Mouse (Mus musculus) intestine, embryonic 14.5 days (tissue): Measurements from ENCODE around the gene Actg2. TPM values are rescaled to one million over a fixed set of nuclear protein-coding genes. Genes with fewer than 3 reads are reported as not detected.

Experiments
- ATAC-seq: fragments of 200-750 bp; cut with Nextera tagmentation; replicated peaks from 2 replicates; pipeline ENCODE4 v1.8.0; 2017; ENCODE audit warnings: low read depth, moderate number of reproducible peaks, moderate TSS enrichment, moderate library complexity; ENCODE audit not compliant: low FRiP score, low TSS enrichment
- DNase-seq: peaks from one replicate; pipeline ENCODE4 v3.0.0-alpha.2; 2018; ENCODE audit warnings: low spot score
- H3K27ac ChIP-seq: fragments of 300-500 bp; sonication (generic); 2 replicates; pipeline ENCODE4 v1.5.1; 2014; ENCODE audit warnings: low read depth, mild to moderate bottlenecking, control low read depth
- H3K27me3 ChIP-seq: fragments of 300-500 bp; sonication (generic); replicated peaks from 2 replicates; pipeline ENCODE4 v1.6.1; 2014; ENCODE audit warnings: low read length, control low read depth; ENCODE audit not compliant: control insufficient read depth, insufficient read depth
- H3K36me3 ChIP-seq: fragments of 300-500 bp; sonication (generic); 2 replicates; pipeline ENCODE4 v1.6.1; 2014; ENCODE audit warnings: low read length, control low read depth; ENCODE audit not compliant: control insufficient read depth, insufficient read depth
- H3K4me1 ChIP-seq: fragments of 300-500 bp; sonication (generic); replicated peaks from 2 replicates; pipeline ENCODE4 v1.6.1; 2014; ENCODE audit warnings: low read length, control low read depth, mixed read lengths; ENCODE audit not compliant: control insufficient read depth, insufficient read depth
- H3K4me2 ChIP-seq: fragments of 300-500 bp; sonication (generic); 2 replicates; pipeline ENCODE4 v1.6.1; 2014; ENCODE audit warnings: low read length
- H3K4me3 ChIP-seq: fragments of 300-500 bp; sonication (generic); 2 replicates; pipeline ENCODE4 v1.5.1; 2014; ENCODE audit warnings: low read depth, low read length, control low read depth, mixed read lengths
- H3K9ac ChIP-seq: fragments of 300-500 bp; sonication (generic); 2 replicates; pipeline ENCODE4 v1.6.1; 2014; ENCODE audit warnings: mild to moderate bottlenecking, low read length
- H3K9me3 ChIP-seq: fragments of 300-500 bp; sonication (generic); 2 replicates; pipeline ENCODE4 v1.6.1; 2016; ENCODE audit warnings: low read length, control low read depth; ENCODE audit not compliant: control insufficient read depth
- whole genome bisulfite sequencing: fragments of 180-500 bp; shearing (Covaris S2); extraction: QIAGEN DNeasy Blood & Tissue Kit; methylation state at CpG from one replicate; pipeline ENCODE4 v1.1.7; 2014; 5-methylcytosine and 5-hydroxymethylcytosine counted together
- polyA plus RNA-seq: library from polyadenylated mRNA; unstranded; fragments of >200 nt; fragmentation: Nextera tagmentation; extraction: Ambion mirVana; gene quantifications from 2 replicates; pipeline ENCODE4 v1.2.1, GENCODE M21; 2014

The Actg2 gene
- polyA plus RNA-seq, 1 experiment from 2014 or later = 1,357 TPM

DNA sequence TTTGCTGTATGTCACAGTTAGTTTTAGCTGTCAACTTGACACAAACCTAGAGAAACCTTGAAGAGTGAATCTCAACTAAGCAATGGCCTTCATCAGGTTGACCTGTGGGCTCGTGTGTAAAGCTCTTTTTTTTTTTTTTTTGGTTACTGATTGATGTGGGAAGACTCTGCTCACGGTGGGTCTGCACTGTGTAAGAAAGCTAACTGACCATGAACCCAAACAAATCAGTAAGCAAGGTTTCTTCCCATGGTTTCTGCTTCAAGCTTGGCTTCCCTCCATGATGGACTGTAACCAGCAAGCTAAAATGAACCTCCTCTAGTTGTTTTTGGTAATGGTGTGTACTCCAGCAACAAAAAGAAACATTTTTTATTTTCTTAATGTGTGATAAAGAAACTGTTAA lies 56.9 kb downstream of the Actg2 start:
- H3K9me3 ChIP-seq = no peaks in the 10 kb centered on the region
- no peak overlapping the region for H3K4me3 ChIP-seq
- no peak overlapping the region for H3K4me2 ChIP-seq
- 65% methylated on average over 2 of the region's 2 CpGs for WGBS
- no peak overlapping the region for H3K27ac ChIP-seq
- DNase-seq (no peak), ATAC-seq (no peak)
- H3K9ac ChIP-seq = no peak overlapping the region
- H3K36me3 ChIP-seq = peaks cover 36% of the 10 kb centered on the region
- no peaks in the 10 kb centered on the region for H3K27me3 ChIP-seq
- no peaks in the 10 kb centered on the region for H3K4me1 ChIP-seq

- no peaks in the 10 kb centered on the region for H3K9me3 ChIP-seq
- H3K9ac ChIP-seq = no peak overlapping the region
- H3K36me3 ChIP-seq = peaks cover 35% of the 10 kb centered on the region
- H3K27me3 ChIP-seq = no peaks in the 10 kb centered on the region
- ATAC-seq = no peak
- H3K27ac ChIP-seq = no peak overlapping the region
- no peaks in the 10 kb centered on the region for H3K4me1 ChIP-seq
- H3K4me2 ChIP-seq = no peak overlapping the region
- DNase-seq = no peak
- H3K4me3 ChIP-seq = no peak overlapping the region
- 96% methylated on average over 7 of the region's 7 CpGs for WGBS
Measured at GRCm38 (mm10) chr6:83478628-83479027, 57.4 kb downstream of the Actg2 start.

GRCm38 (mm10) chr6:83478217-83478616 lies 57.8 kb downstream of the Actg2 start:
- Histone ChIP-seq H3K4me3 (no peak overlapping the region), H3K9me3 (no peaks in the 10 kb centered on the region), H3K27ac (no peak overlapping the region), H3K4me2 (no peak overlapping the region), H3K4me1 (no peaks in the 10 kb centered on the region), H3K36me3 (peaks cover 35% of the 10 kb centered on the region), H3K27me3 (no peaks in the 10 kb centered on the region), H3K9ac (no peak overlapping the region)
- WGBS = 76% methylated on average over 4 of the region's 4 CpGs
- ATAC-seq (no peak), DNase-seq (no peak)

DNA sequence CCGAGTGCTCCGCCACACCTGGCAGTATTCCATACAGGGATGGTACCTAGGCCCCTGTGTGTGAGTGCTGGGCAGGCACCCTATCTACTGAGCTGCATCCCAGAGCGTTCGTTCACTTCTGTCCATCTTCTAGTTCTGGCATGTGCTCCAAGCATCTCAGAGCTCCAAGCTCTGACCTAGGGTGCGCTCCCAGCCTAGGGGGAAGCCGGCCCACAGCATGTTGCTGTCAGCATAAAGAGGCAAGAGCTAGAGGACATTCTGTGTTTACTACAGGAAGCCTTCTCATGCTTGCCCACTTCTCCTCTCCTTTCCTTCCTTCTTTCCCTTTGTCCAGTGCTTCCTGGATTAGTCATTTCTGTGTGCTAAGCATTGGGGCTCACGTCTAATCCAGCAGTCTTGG lies 60.6 kb downstream of the Actg2 start:
- no peaks in the 10 kb centered on the region for H3K4me1 ChIP-seq
- no peaks in the 10 kb centered on the region for H3K27me3 ChIP-seq
- no peak overlapping the region for H3K9ac ChIP-seq
- WGBS = 69% methylated on average over 7 of the region's 7 CpGs
- H3K9me3 ChIP-seq = no peaks in the 10 kb centered on the region
- H3K4me3 ChIP-seq = no peak overlapping the region
- ATAC-seq = no peak
- no peak for DNase-seq
- no peak overlapping the region for H3K27ac ChIP-seq
- no peak overlapping the region for H3K4me2 ChIP-seq
- peaks cover 19% of the 10 kb centered on the region for H3K36me3 ChIP-seq

DNA sequence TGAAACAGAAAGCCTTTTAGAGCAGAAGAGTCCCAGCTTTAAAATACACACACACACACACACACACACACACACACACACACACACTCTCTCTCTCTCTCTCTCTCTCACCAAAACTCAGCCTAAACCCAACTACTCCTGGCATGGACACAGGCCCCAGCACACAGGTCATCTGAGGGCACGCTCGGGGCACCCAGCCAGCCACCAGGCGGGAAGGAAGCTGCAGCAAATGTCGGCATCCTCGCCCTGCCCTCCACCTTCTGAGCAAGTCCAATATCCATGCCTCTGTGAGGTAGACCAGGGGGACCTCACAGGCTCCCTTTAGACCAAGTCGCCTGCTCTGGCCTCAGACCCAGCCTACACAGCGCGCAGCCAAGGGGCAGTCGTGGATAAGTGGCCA lies 62.8 kb downstream of the Actg2 start:
- Histone ChIP-seq H3K4me3 (no peak overlapping the region), H3K9me3 (no peaks in the 10 kb centered on the region), H3K27me3 (no peaks in the 10 kb centered on the region), H3K4me1 (no peaks in the 10 kb centered on the region), H3K27ac (no peak overlapping the region), H3K4me2 (no peak overlapping the region), H3K36me3 (no peaks in the 10 kb centered on the region), H3K9ac (no peak overlapping the region)
- DNase-seq = no peak
- no peak for ATAC-seq
- WGBS = 81% methylated on average over 9 of the region's 9 CpGs

DNA sequence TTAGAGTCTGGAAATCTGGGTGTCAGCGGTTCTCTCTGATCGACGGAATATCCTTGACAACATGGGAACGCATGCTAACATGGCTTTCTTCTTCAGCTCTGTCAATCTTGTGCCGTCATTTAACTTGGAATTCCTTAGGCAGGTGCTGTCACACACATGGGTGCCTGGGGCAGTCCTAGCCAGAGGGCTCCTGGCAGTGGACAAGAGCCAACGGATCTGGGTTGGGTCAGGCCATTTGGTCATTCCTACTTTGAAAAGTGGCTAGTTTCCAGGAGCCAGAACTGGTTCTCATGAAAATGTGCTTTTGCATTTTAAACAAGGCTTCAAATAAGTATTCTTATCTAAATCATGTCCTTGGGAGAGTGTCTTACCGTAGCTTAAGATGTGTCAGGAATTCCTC lies 64.3 kb downstream of the Actg2 start:
- Histone ChIP-seq H3K9me3 (no peaks in the 10 kb centered on the region), H3K36me3 (no peaks in the 10 kb centered on the region), H3K27ac (no peak overlapping the region), H3K4me3 (no peak overlapping the region), H3K4me2 (no peak overlapping the region), H3K9ac (no peak overlapping the region), H3K27me3 (no peaks in the 10 kb centered on the region), H3K4me1 (no peaks in the 10 kb centered on the region)
- ATAC-seq = no peak
- WGBS = 88% methylated on average over 7 of the region's 7 CpGs
- no peak for DNase-seq

GRCm38 (mm10) chr6:83464011-83464410 lies 72.1 kb downstream of the Actg2 start:
- no peak overlapping the region for H3K9ac ChIP-seq
- no peak overlapping the region for H3K4me2 ChIP-seq
- peaks cover 7% of the 10 kb centered on the region; the same call in 1 of the 2 replicates for H3K4me1 ChIP-seq
- H3K4me3 ChIP-seq = no peak overlapping the region
- H3K9me3 ChIP-seq = no peaks in the 10 kb centered on the region
- H3K27ac ChIP-seq = no peak overlapping the region
- H3K27me3 ChIP-seq = no peaks in the 10 kb centered on the region
- no peak for ATAC-seq
- no peak for DNase-seq
- no peaks in the 10 kb centered on the region for H3K36me3 ChIP-seq

Other genes with a start within 250 kb of the Actg2 start
- gene Mthfd2, start 210.4 kb downstream of the Actg2 start, polyA plus RNA-seq = 36.0 and 37.4 TPM in 2 replicates
- 74.8 and 76.4 TPM in 2 replicates for gene Mob1a, start 210.2 kb downstream of the Actg2 start, polyA plus RNA-seq
- 144 and 155 TPM in 2 replicates for gene Bola3, start 187.1 kb downstream of the Actg2 start, polyA plus RNA-seq
- gene Tet3, start 77.2 kb downstream of the Actg2 start, polyA plus RNA-seq = 35.1 and 40.1 TPM in 2 replicates
- gene Dguok, start 29.3 kb downstream of the Actg2 start, polyA plus RNA-seq = 70.0 and 89.6 TPM in 2 replicates
- gene Stambp, start 36.5 kb upstream of the Actg2 start, polyA plus RNA-seq = 23.8 and 26.0 TPM in 2 replicates
- not detected in 2 replicates for gene Clec4f, start 119.9 kb upstream of the Actg2 start, polyA plus RNA-seq
- not detected in 2 replicates for gene Cd207, start 141.6 kb upstream of the Actg2 start, polyA plus RNA-seq
- gene Vax2, start 175.0 kb upstream of the Actg2 start, polyA plus RNA-seq = not detected in 2 replicates
- gene Atp6v1b1, start 206.7 kb upstream of the Actg2 start, polyA plus RNA-seq = not detected in 2 replicates
- gene Ankrd53, start 226.4 kb upstream of the Actg2 start, polyA plus RNA-seq = not detected in 2 replicates
- gene Tex261, start 239.5 kb upstream of the Actg2 start, polyA plus RNA-seq = 71.1 and 79.3 TPM in 2 replicates